ENCODE assay signal across 14 mouse cellular contexts in genomic region chr16:4521735-4522530, GRCm38 (mm10). TPM values are rescaled to one million over a fixed set of nuclear protein-coding genes. Genes with fewer than 3 reads are reported as not detected.
A peak's percentile ranks its signal among the peaks of the same experiment; 100 is the strongest.
DNase-seq lines count a peak whose midpoint lies in the region; ATAC-seq lines count a peak whose summit lies in the region.
"Had no signal": no experiment of that assay in that cellular context is flagged by ENCODE, and none has a peak within 500 bp of the region (broad histone marks: within the 10 kb centered on the region; RNA-seq: fewer than 3 reads in every experiment).

No protein-coding gene starts in this region.

- H3K36me3 ChIP-seq in embryonic facial prominence, embryonic 11.5 days (replicated peaks; ENCODE audit: control insufficient read depth, insufficient read depth, low read depth, low read length), result no peaks in the 10 kb centered on the region
- no peaks in the 10 kb centered on the region for H3K36me3 ChIP-seq in heart, embryonic 11.5 days (ENCODE audit: control insufficient read depth, insufficient read depth, low read length)
- no peaks in the 10 kb centered on the region for H3K36me3 ChIP-seq in forebrain, embryonic 12.5 days (replicated peaks)
- H3K36me3 ChIP-seq: hindbrain, embryonic 15.5 days; stomach, embryonic 15.5 days had no signal

- H3K9ac ChIP-seq in embryonic facial prominence, embryonic 11.5 days (replicated peaks; ENCODE audit: low read length), result no peak overlapping the region
- peak overlapping the region; percentile 80 for H3K9ac ChIP-seq in heart, embryonic 11.5 days (ENCODE audit: low read depth, low read length)
- no peak overlapping the region for H3K9ac ChIP-seq in forebrain, embryonic 12.5 days
- H3K9ac ChIP-seq: hindbrain, embryonic 15.5 days; stomach, embryonic 15.5 days had no signal

- H3K4me1 ChIP-seq in embryonic facial prominence, embryonic 11.5 days (ENCODE audit: control insufficient read depth, insufficient read depth, low read length), result no peaks in the 10 kb centered on the region
- peaks cover 23% of the 10 kb centered on the region for H3K4me1 ChIP-seq in heart, embryonic 11.5 days (ENCODE audit: control insufficient read depth, insufficient read depth, low read length)
- peaks cover 11% of the 10 kb centered on the region; the same call in 1 of the 2 replicates for H3K4me1 ChIP-seq in forebrain, embryonic 12.5 days
- H3K4me1 ChIP-seq: stomach, embryonic 15.5 days had no signal

- peak; percentile 41 for DNase-seq in kidney, adult 11 months
- DNase-seq in kidney, adult 9 months, result no peak
- DNase-seq in embryonic facial prominence, embryonic 11.5 days (ENCODE audit: low spot score), result peak; percentile 33
- DNase-seq in kidney, postnatal 14 days, result peak; percentile 22
- no peak for DNase-seq in urinary bladder, postnatal 14 days (ENCODE audit: low spot score)
- DNase-seq in cerebellum, adult 11-12 months, result no peak
- DNase-seq: adrenal gland, postnatal 14 days; cerebellum, adult 8-10 months; lung, adult 2 months had no signal

- ATAC-seq in embryonic facial prominence, embryonic 11.5 days (replicated peaks; ENCODE audit: insufficient number of reproducible peaks, low FRiP score, low TSS enrichment, low read depth), result no peak
- ATAC-seq in heart, embryonic 11.5 days (replicated peaks; ENCODE audit: insufficient number of reproducible peaks, low FRiP score, low TSS enrichment), result peak; percentile 81
- ATAC-seq in forebrain, embryonic 12.5 days (ENCODE audit: low FRiP score), result no peak
- ATAC-seq: forebrain, embryonic 14.5 days had no signal

- WGBS in embryonic facial prominence, embryonic 11.5 days, result 62% methylated on average over 5 of the region's 5 CpGs
- 53% methylated on average over 5 of the region's 5 CpGs for WGBS in heart, embryonic 11.5 days (ENCODE audit: insufficient replicate concordance)
- 73% methylated on average over 5 of the region's 5 CpGs for WGBS in forebrain, embryonic 12.5 days

- H3K9me3 ChIP-seq in embryonic facial prominence, embryonic 11.5 days (replicated peaks; ENCODE audit: control insufficient read depth, low read length), result no peaks in the 10 kb centered on the region
- no peaks in the 10 kb centered on the region for H3K9me3 ChIP-seq in heart, embryonic 11.5 days (replicated peaks; ENCODE audit: control insufficient read depth, low read length)
- H3K9me3 ChIP-seq in forebrain, embryonic 12.5 days, result no peaks in the 10 kb centered on the region
- H3K9me3 ChIP-seq: hindbrain, embryonic 15.5 days; stomach, embryonic 15.5 days had no signal

- no peak overlapping the region for H3K4me3 ChIP-seq in embryonic facial prominence, embryonic 11.5 days (ENCODE audit: low read depth, low read length)
- peak overlapping the region; percentile 45 for H3K4me3 ChIP-seq in heart, embryonic 11.5 days (ENCODE audit: low read depth, low read length)
- H3K4me3 ChIP-seq in forebrain, embryonic 12.5 days (replicated peaks), result no peak overlapping the region
- H3K4me3 ChIP-seq: hindbrain, embryonic 15.5 days; stomach, embryonic 15.5 days had no signal

- H3K27ac ChIP-seq in embryonic facial prominence, embryonic 11.5 days (replicated peaks; ENCODE audit: low read depth, low read length), result no peak overlapping the region
- peak overlapping the region; percentile 99 for H3K27ac ChIP-seq in heart, embryonic 11.5 days (ENCODE audit: low read depth, low read length)
- no peak overlapping the region for H3K27ac ChIP-seq in forebrain, embryonic 12.5 days
- H3K27ac ChIP-seq: hindbrain, embryonic 15.5 days; stomach, embryonic 15.5 days had no signal

- H3K27me3 ChIP-seq in embryonic facial prominence, embryonic 11.5 days (ENCODE audit: control insufficient read depth, insufficient read depth, low read length), result no peaks in the 10 kb centered on the region
- no peaks in the 10 kb centered on the region for H3K27me3 ChIP-seq in heart, embryonic 11.5 days (ENCODE audit: control insufficient read depth, insufficient read depth, low read length)
- H3K27me3 ChIP-seq in forebrain, embryonic 12.5 days, result no peaks in the 10 kb centered on the region
- H3K27me3 ChIP-seq: hindbrain, embryonic 15.5 days; stomach, embryonic 15.5 days had no signal

- no peak overlapping the region for H3K4me2 ChIP-seq in embryonic facial prominence, embryonic 11.5 days (ENCODE audit: low read depth, low read length)
- peak overlapping the region; percentile 65 for H3K4me2 ChIP-seq in heart, embryonic 11.5 days
- no peak overlapping the region for H3K4me2 ChIP-seq in forebrain, embryonic 12.5 days
- H3K4me2 ChIP-seq: hindbrain, embryonic 15.5 days; stomach, embryonic 15.5 days had no signal

RNA-seq across cellular contexts. Expression of gene Srl, which starts 19.7 kb away (rescaled TPM):
- 26.6 and 32.7 TPM in 2 replicates for polyA plus RNA-seq in embryonic facial prominence, embryonic 11.5 days (2014; fragmentation: Nextera tagmentation; extraction: Ambion mirVana)
- polyA plus RNA-seq in heart, embryonic 11.5 days (2014; fragmentation: Nextera tagmentation; extraction: Ambion mirVana), result 147 and 191 TPM in 2 replicates
- 27.6 and 30.7 TPM in 2 replicates for polyA plus RNA-seq in forebrain, embryonic 12.5 days (2016; fragmentation: Nextera tagmentation; extraction: Ambion mirVana)

RNA-seq across cellular contexts. Expression of gene Tfap4, which starts 37.7 kb away (rescaled TPM):
- 27.2 and 28.6 TPM in 2 replicates for polyA plus RNA-seq in embryonic facial prominence, embryonic 11.5 days (2014; fragmentation: Nextera tagmentation; extraction: Ambion mirVana)
- 7.3 and 9.4 TPM in 2 replicates for polyA plus RNA-seq in heart, embryonic 11.5 days (2014; fragmentation: Nextera tagmentation; extraction: Ambion mirVana)
- 20.9 and 22.6 TPM in 2 replicates for polyA plus RNA-seq in forebrain, embryonic 12.5 days (2016; fragmentation: Nextera tagmentation; extraction: Ambion mirVana)

Comparison
In these comparisons a context has a peak if more than half of its experiments do, and no peak if none do; other contexts are left out.
1. DNase-seq: peak in kidney, adult 11 months (single experiment), embryonic facial prominence, embryonic 11.5 days (single experiment) and kidney, postnatal 14 days (single experiment); none in kidney, adult 9 months (single experiment), urinary bladder, postnatal 14 days (single experiment) and cerebellum, adult 11-12 months (single experiment).